Mouse (Mus musculus): Measurements from ENCODE around the gene Msi2. TPM values are rescaled to one million over a fixed set of nuclear protein-coding genes. Genes with fewer than 3 reads are reported as not detected.

Msi2 gene
- polyA plus RNA-seq, 1 experiment = 69.3 TPM

- H3K4me1 ChIP-seq (ENCODE audit: control insufficient read depth, insufficient read depth, low read length) = peaks cover 12% of the 10 kb centered on the region
- H3K4me3 ChIP-seq (ENCODE audit: control insufficient read depth, low read depth, low read length) = no peak overlapping the region
- no peaks in the 10 kb centered on the region for H3K27me3 ChIP-seq (ENCODE audit: control insufficient read depth, insufficient read depth, low read length)
- TF ChIP-seq POLR2A (IDR thresholded peaks at IDR 0.05; ENCODE audit: control insufficient read depth, low read depth, low read length) (no peak), CTCF (IDR thresholded peaks at IDR 0.05; ENCODE audit: control insufficient read depth, insufficient read depth, insufficient replicate concordance, low read depth, low read length) (no peak)
- no peak overlapping the region for H3K27ac ChIP-seq (ENCODE audit: control insufficient read depth, insufficient read depth, low read depth, low read length)
- no peaks in the 10 kb centered on the region for H3K36me3 ChIP-seq (ENCODE audit: control insufficient read depth, insufficient read depth, low read length)
Observed at GRCm38 (mm10) chr11:88713479-88713878, 4.8 kb downstream of the Msi2 start.

GRCm38 (mm10) chr11:88709876-88710614 lies 8.3 kb downstream of the Msi2 start:
- peaks cover 4% of the 10 kb centered on the region for H3K4me1 ChIP-seq (ENCODE audit: control insufficient read depth, insufficient read depth, low read length)
- no peak overlapping the region for H3K27ac ChIP-seq (ENCODE audit: control insufficient read depth, insufficient read depth, low read depth, low read length)
- no peaks in the 10 kb centered on the region for H3K36me3 ChIP-seq (ENCODE audit: control insufficient read depth, insufficient read depth, low read length)

GRCm38 (mm10) chr11:88707228-88707775 lies 11.0 kb downstream of the Msi2 start:
- no peaks in the 10 kb centered on the region for H3K27me3 ChIP-seq (ENCODE audit: control insufficient read depth, insufficient read depth, low read length)
- H3K4me3 ChIP-seq (ENCODE audit: control insufficient read depth, low read depth, low read length) = no peak overlapping the region
- no peak overlapping the region for H3K27ac ChIP-seq (ENCODE audit: control insufficient read depth, insufficient read depth, low read depth, low read length)
- no peak for TF ChIP-seq CTCF (IDR thresholded peaks at IDR 0.05; ENCODE audit: control insufficient read depth, insufficient read depth, insufficient replicate concordance, low read depth, low read length)
- no peak for TF ChIP-seq POLR2A (IDR thresholded peaks at IDR 0.05; ENCODE audit: control insufficient read depth, low read depth, low read length)
- H3K4me1 ChIP-seq (ENCODE audit: control insufficient read depth, insufficient read depth, low read length) = peaks cover 2% of the 10 kb centered on the region
- H3K36me3 ChIP-seq (ENCODE audit: control insufficient read depth, insufficient read depth, low read length) = no peaks in the 10 kb centered on the region

More at GRCm38 (mm10) chr11:88709876-88710614, 8.3 kb downstream of the Msi2 start:
- Histone ChIP-seq H3K4me3 (ENCODE audit: control insufficient read depth, low read depth, low read length) (no peak overlapping the region; the same call in 1 of the 2 replicates), H3K27me3 (ENCODE audit: control insufficient read depth, insufficient read depth, low read length) (no peaks in the 10 kb centered on the region)
- TF ChIP-seq POLR2A (IDR thresholded peaks at IDR 0.05; ENCODE audit: control insufficient read depth, low read depth, low read length) (no peak), CTCF (IDR thresholded peaks at IDR 0.05; ENCODE audit: control insufficient read depth, insufficient read depth, insufficient replicate concordance, low read depth, low read length) (no peak)

- Histone ChIP-seq H3K4me1 (ENCODE audit: control insufficient read depth, insufficient read depth, low read length) (no peaks in the 10 kb centered on the region; the same call in 1 of the 2 replicates), H3K36me3 (ENCODE audit: control insufficient read depth, insufficient read depth, low read length) (no peaks in the 10 kb centered on the region)
Observed at GRCm38 (mm10) chr11:88704688-88705087, 13.6 kb downstream of the Msi2 start.

GRCm38 (mm10) chr11:88703220-88703619 lies 15.1 kb downstream of the Msi2 start:
- Histone ChIP-seq H3K27me3 (ENCODE audit: control insufficient read depth, insufficient read depth, low read length) (no peaks in the 10 kb centered on the region), H3K27ac (ENCODE audit: control insufficient read depth, insufficient read depth, low read depth, low read length) (no peak overlapping the region), H3K4me1 (ENCODE audit: control insufficient read depth, insufficient read depth, low read length) (no peaks in the 10 kb centered on the region), H3K36me3 (ENCODE audit: control insufficient read depth, insufficient read depth, low read length) (no peaks in the 10 kb centered on the region), H3K4me3 (ENCODE audit: control insufficient read depth, low read depth, low read length) (no peak overlapping the region)
- TF ChIP-seq POLR2A (IDR thresholded peaks at IDR 0.05; ENCODE audit: control insufficient read depth, low read depth, low read length) (no peak), CTCF (IDR thresholded peaks at IDR 0.05; ENCODE audit: control insufficient read depth, insufficient read depth, insufficient replicate concordance, low read depth, low read length) (no peak)

More at GRCm38 (mm10) chr11:88704688-88705087, 13.6 kb downstream of the Msi2 start:
- TF ChIP-seq POLR2A (IDR thresholded peaks at IDR 0.05; ENCODE audit: control insufficient read depth, low read depth, low read length) (no peak), CTCF (IDR thresholded peaks at IDR 0.05; ENCODE audit: control insufficient read depth, insufficient read depth, insufficient replicate concordance, low read depth, low read length) (no peak)
- no peak overlapping the region for H3K27ac ChIP-seq (ENCODE audit: control insufficient read depth, insufficient read depth, low read depth, low read length)
- H3K27me3 ChIP-seq (ENCODE audit: control insufficient read depth, insufficient read depth, low read length) = no peaks in the 10 kb centered on the region
- no peak overlapping the region for H3K4me3 ChIP-seq (ENCODE audit: control insufficient read depth, low read depth, low read length)

GRCm38 (mm10) chr11:88701976-88702659 lies 16.2 kb downstream of the Msi2 start:
- no peaks in the 10 kb centered on the region for H3K27me3 ChIP-seq (ENCODE audit: control insufficient read depth, insufficient read depth, low read length)
- H3K27ac ChIP-seq (ENCODE audit: control insufficient read depth, insufficient read depth, low read depth, low read length) = no peak overlapping the region
- H3K4me3 ChIP-seq (ENCODE audit: control insufficient read depth, low read depth, low read length) = no peak overlapping the region
- no peaks in the 10 kb centered on the region for H3K4me1 ChIP-seq (ENCODE audit: control insufficient read depth, insufficient read depth, low read length)
- no peaks in the 10 kb centered on the region for H3K36me3 ChIP-seq (ENCODE audit: control insufficient read depth, insufficient read depth, low read length)
- TF ChIP-seq POLR2A (IDR thresholded peaks at IDR 0.05; ENCODE audit: control insufficient read depth, low read depth, low read length) (no peak), CTCF (IDR thresholded peaks at IDR 0.05; ENCODE audit: control insufficient read depth, insufficient read depth, insufficient replicate concordance, low read depth, low read length) (no peak)

GRCm38 (mm10) chr11:88701020-88701419 lies 17.3 kb downstream of the Msi2 start:
- H3K36me3 ChIP-seq (ENCODE audit: control insufficient read depth, insufficient read depth, low read length) = no peaks in the 10 kb centered on the region

More at GRCm38 (mm10) chr11:88701020-88701419, 17.3 kb downstream of the Msi2 start:
- Histone ChIP-seq H3K4me3 (ENCODE audit: control insufficient read depth, low read depth, low read length) (no peak overlapping the region), H3K27me3 (ENCODE audit: control insufficient read depth, insufficient read depth, low read length) (no peaks in the 10 kb centered on the region), H3K27ac (ENCODE audit: control insufficient read depth, insufficient read depth, low read depth, low read length) (no peak overlapping the region), H3K4me1 (ENCODE audit: control insufficient read depth, insufficient read depth, low read length) (no peaks in the 10 kb centered on the region)
- no peak for TF ChIP-seq POLR2A (IDR thresholded peaks at IDR 0.05; ENCODE audit: control insufficient read depth, low read depth, low read length)
- TF ChIP-seq CTCF (IDR thresholded peaks at IDR 0.05; ENCODE audit: control insufficient read depth, insufficient read depth, insufficient replicate concordance, low read depth, low read length) = no peak
